Mouse (Mus musculus): ENCODE data around the gene Senp5. TPM values are rescaled to one million over a fixed set of nuclear protein-coding genes. Genes with fewer than 3 reads are reported as not detected.

Gene Senp5
- 23.4 TPM for total RNA-seq (2023)

GRCm38 (mm10) chr16:32002509-32003477, at the start of gene Senp5:
Senp5 (minus strand) TSS chr16:32003287.

GRCm38 (mm10) chr16:31948345-31948774, 54.7 kb downstream of the Senp5 start, which contains the start of the genes 0610012G03Rik and Ncbp2:
0610012G03Rik (minus strand) TSS chr16:31948494.
Ncbp2 (plus strand) TSS chr16:31948513.

DNA sequence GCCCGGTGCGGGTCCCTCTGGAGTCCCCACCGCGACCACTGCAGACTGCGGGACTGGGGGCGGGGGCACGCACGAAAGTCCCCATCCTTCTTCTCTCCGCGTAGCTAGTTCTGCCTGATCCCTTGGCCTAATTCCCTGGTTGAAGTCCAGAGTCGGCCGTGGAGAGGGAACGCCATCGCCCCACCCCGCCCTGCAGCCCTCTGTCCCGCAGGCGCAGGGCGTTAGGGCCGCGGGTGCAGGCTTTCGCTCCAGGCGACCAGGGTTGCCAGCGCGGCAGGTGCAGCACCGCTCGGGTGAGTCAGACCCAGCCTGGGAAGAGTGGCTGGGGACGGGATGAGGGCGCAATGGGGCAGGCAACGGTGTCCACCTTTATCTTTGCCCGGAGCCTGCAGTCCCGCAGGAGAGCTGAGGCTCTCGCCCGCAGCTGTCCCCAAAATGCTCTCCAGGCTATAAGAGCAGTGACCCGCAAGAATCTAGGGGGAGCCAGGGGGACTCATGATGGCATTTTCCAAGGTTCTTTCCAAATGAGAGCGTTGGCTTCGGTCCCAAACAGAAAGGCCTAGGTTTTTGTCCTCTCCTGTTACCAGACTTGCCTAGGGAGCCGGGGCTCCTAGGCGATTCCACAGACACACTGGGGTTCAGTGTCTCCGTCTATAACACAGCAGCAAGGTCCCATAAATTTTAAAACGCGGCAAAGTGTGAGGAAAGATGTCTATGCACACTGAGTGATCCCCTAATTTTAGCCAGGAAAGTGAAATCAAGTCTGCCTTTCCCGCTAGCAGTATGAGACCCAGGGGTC, 69.1 kb downstream of the Senp5 start, which contains the start of gene Pigz:
Gene Pigz, plus strand, starts transcription at position 101 of the 799 bp plus-strand sequence.

Other genes starting within 250 kb of the Senp5 start
- gene Meltf, start 124.5 kb downstream of the Senp5 start, total RNA-seq (2023), result not detected
- gene Pigz, start 69.4 kb downstream of the Senp5 start, total RNA-seq (2023), result not detected
- gene 0610012G03Rik, start 54.8 kb downstream of the Senp5 start, total RNA-seq (2023), result 14.2 TPM
- 21.2 TPM for gene Ncbp2, start 54.8 kb downstream of the Senp5 start, total RNA-seq (2023)
- gene Pak2, start 76.1 kb upstream of the Senp5 start, total RNA-seq (2023), result 111 TPM
- 65.1 TPM for gene Pigx, start 96.5 kb upstream of the Senp5 start, total RNA-seq (2023)
- gene Cep19, start 96.5 kb upstream of the Senp5 start, total RNA-seq (2023), result 9.0 TPM
- 74.2 TPM for gene Nrros, start 162.3 kb upstream of the Senp5 start, total RNA-seq (2023)
- gene Bex6, start 176.5 kb upstream of the Senp5 start, total RNA-seq (2023), result not detected
- 7.8 TPM for gene Fbxo45, start 243.9 kb upstream of the Senp5 start, total RNA-seq (2023)
- 11.4 TPM for gene Wdr53, start 243.9 kb upstream of the Senp5 start, total RNA-seq (2023)